Mouse (Mus musculus) forebrain, embryonic 10.5 days (tissue): Measurements from ENCODE around the gene Fmo2. TPM values are rescaled to one million over a fixed set of nuclear protein-coding genes. Genes with fewer than 3 reads are reported as not detected.

ENCODE experiments used
- DNase-seq: peaks from one replicate; pipeline ENCODE4 v3.0.0-alpha.2; 2017; ENCODE audit warnings: low spot score; ENCODE audit errors: extremely low spot score
- H3K27ac ChIP-seq: fragments of 300-500 bp; sonication (generic); 2 replicates; pipeline ENCODE4 v1.5.1; 2016; ENCODE audit warnings: mild to moderate bottlenecking
- H3K27me3 ChIP-seq: fragments of 300-500 bp; sonication (generic); 2 replicates; pipeline ENCODE4 v1.6.1; 2016; ENCODE audit warnings: mild to moderate bottlenecking; ENCODE audit not compliant: poor library complexity, severe bottlenecking
- H3K36me3 ChIP-seq: fragments of 300-500 bp; sonication (generic); replicated peaks from 2 replicates; pipeline ENCODE4 v1.6.1; 2016; ENCODE audit warnings: mild to moderate bottlenecking, moderate library complexity
- H3K4me1 ChIP-seq: fragments of 300-500 bp; sonication (generic); 2 replicates; pipeline ENCODE4 v1.6.1; 2016
- H3K4me3 ChIP-seq: fragments of 300-500 bp; sonication (generic); 2 replicates; pipeline ENCODE4 v1.5.1; 2016; ENCODE audit warnings: mild to moderate bottlenecking, moderate library complexity
- H3K9me3 ChIP-seq: fragments of 300-500 bp; sonication (generic); 2 replicates; pipeline ENCODE4 v1.6.1; 2016; ENCODE audit warnings: mild to moderate bottlenecking, moderate library complexity
- WGBS: fragments of 180-500 bp; shearing (Covaris S2); methylation state at CpG from one replicate; pipeline ENCODE4 v1.1.7; 2016; 5-methylcytosine and 5-hydroxymethylcytosine counted together
- polyA plus RNA-seq: library from polyadenylated mRNA; unstranded; fragments of >200 nt; fragmentation: Nextera tagmentation; extraction: Ambion mirVana; gene quantifications from 2 replicates; pipeline ENCODE4 v1.2.1, GENCODE M21; 2016

Gene Fmo2
- not detected in 2 replicates for polyA plus RNA-seq

- no peaks in the 10 kb centered on the region for H3K4me1 ChIP-seq
- no peak within 1 kb of the TSS for H3K4me3 ChIP-seq
- no peaks in the 10 kb centered on the region for H3K27me3 ChIP-seq
- H3K36me3 ChIP-seq = no peaks in the 10 kb centered on the region
- H3K27ac ChIP-seq = no peak within 1 kb of the TSS
- DNase-seq = no peak
- no peaks in the 10 kb centered on the region for H3K9me3 ChIP-seq
- 69% methylated on average over 14 of the region's 14 CpGs for WGBS
Measured at GRCm38 (mm10) chr1:162897838-162898811, at the start of gene Fmo2. Fmo2 (minus strand) TSS chr1:162898726.

- Histone ChIP-seq H3K4me3 (no peak overlapping the region), H3K9me3 (no peaks in the 10 kb centered on the region), H3K4me1 (no peaks in the 10 kb centered on the region; the same call in 1 of the 2 replicates), H3K36me3 (no peaks in the 10 kb centered on the region), H3K27me3 (no peaks in the 10 kb centered on the region), H3K27ac (no peak overlapping the region)
- DNase-seq = no peak
- WGBS = 88% methylated on average over 6 of the region's 6 CpGs
Measured at GRCm38 (mm10) chr1:162947934-162948333, 49.4 kb upstream of the Fmo2 start.

- H3K4me1 ChIP-seq = no peaks in the 10 kb centered on the region
- 76% methylated on average over 4 of the region's 4 CpGs for WGBS
- no peaks in the 10 kb centered on the region for H3K36me3 ChIP-seq
- no peak for DNase-seq
- H3K27ac ChIP-seq = no peak overlapping the region
- H3K27me3 ChIP-seq = no peaks in the 10 kb centered on the region
- H3K9me3 ChIP-seq = no peaks in the 10 kb centered on the region
- H3K4me3 ChIP-seq = no peak overlapping the region
Measured at GRCm38 (mm10) chr1:162946837-162947558, 48.5 kb upstream of the Fmo2 start.

- Histone ChIP-seq H3K4me3 (no peak overlapping the region), H3K36me3 (no peaks in the 10 kb centered on the region), H3K27me3 (no peaks in the 10 kb centered on the region), H3K27ac (no peak overlapping the region), H3K9me3 (no peaks in the 10 kb centered on the region), H3K4me1 (no peaks in the 10 kb centered on the region)
- DNase-seq = no peak
- 67% methylated on average over 6 of the region's 6 CpGs for WGBS
Measured at GRCm38 (mm10) chr1:162943700-162944099, 45.2 kb upstream of the Fmo2 start.

GRCm38 (mm10) chr1:162938696-162939351 lies 40.3 kb upstream of the Fmo2 start:
- H3K27me3 ChIP-seq = no peaks in the 10 kb centered on the region
- 94% methylated on average over 4 of the region's 4 CpGs for WGBS

GRCm38 (mm10) chr1:162937970-162938695 lies 39.6 kb upstream of the Fmo2 start:
- Histone ChIP-seq H3K9me3 (no peaks in the 10 kb centered on the region), H3K4me1 (0 out of 2 replicates have a peak, but pooled peaks cover 3% of the 10 kb centered on the region), H3K27ac (no peak overlapping the region), H3K36me3 (no peaks in the 10 kb centered on the region), H3K27me3 (no peaks in the 10 kb centered on the region), H3K4me3 (no peak overlapping the region)
- DNase-seq = no peak
- WGBS = 81% methylated on average over 5 of the region's 5 CpGs

More at GRCm38 (mm10) chr1:162938696-162939351, 40.3 kb upstream of the Fmo2 start:
- Histone ChIP-seq H3K27ac (no peak overlapping the region), H3K9me3 (no peaks in the 10 kb centered on the region), H3K4me1 (0 out of 2 replicates have a peak, but pooled peaks cover 3% of the 10 kb centered on the region), H3K36me3 (no peaks in the 10 kb centered on the region), H3K4me3 (no peak overlapping the region)
- no peak for DNase-seq

GRCm38 (mm10) chr1:162937415-162937814 lies 38.9 kb upstream of the Fmo2 start, which contains the start of gene Fmo6:
Fmo6 (minus strand) TSS chr1:162937515.
- no peak within 1 kb of the TSS for H3K4me3 ChIP-seq
- no peak for DNase-seq
- no peaks in the 10 kb centered on the region for H3K27me3 ChIP-seq
- H3K9me3 ChIP-seq = no peaks in the 10 kb centered on the region
- no peaks in the 10 kb centered on the region for H3K36me3 ChIP-seq
- H3K4me1 ChIP-seq = 0 out of 2 replicates have a peak, but pooled peaks cover 3% of the 10 kb centered on the region
- no peak within 1 kb of the TSS for H3K27ac ChIP-seq
- 85% methylated on average over 6 of the region's 6 CpGs for WGBS

GRCm38 (mm10) chr1:162934374-162935012 lies 36.0 kb upstream of the Fmo2 start:
- Histone ChIP-seq H3K36me3 (no peaks in the 10 kb centered on the region), H3K4me3 (no peak overlapping the region), H3K27me3 (no peaks in the 10 kb centered on the region), H3K27ac (no peak overlapping the region), H3K4me1 (0 out of 2 replicates have a peak, but pooled peaks cover 3% of the 10 kb centered on the region), H3K9me3 (no peaks in the 10 kb centered on the region)
- 71% methylated on average over 4 of the region's 4 CpGs for WGBS
- no peak for DNase-seq

- Histone ChIP-seq H3K27me3 (no peaks in the 10 kb centered on the region), H3K36me3 (no peaks in the 10 kb centered on the region), H3K27ac (no peak overlapping the region), H3K4me1 (no peaks in the 10 kb centered on the region), H3K9me3 (no peaks in the 10 kb centered on the region), H3K4me3 (no peak overlapping the region)
- WGBS = 90% methylated on average over 4 of the region's 4 CpGs
- DNase-seq = no peak
Measured at GRCm38 (mm10) chr1:162932386-162932785, 33.9 kb upstream of the Fmo2 start.

GRCm38 (mm10) chr1:162931880-162932279 lies 33.4 kb upstream of the Fmo2 start:
- Histone ChIP-seq H3K27me3 (no peaks in the 10 kb centered on the region), H3K27ac (no peak overlapping the region), H3K9me3 (no peaks in the 10 kb centered on the region), H3K4me3 (no peak overlapping the region), H3K36me3 (no peaks in the 10 kb centered on the region), H3K4me1 (no peaks in the 10 kb centered on the region)
- DNase-seq = no peak
- WGBS = 76% methylated on average over 5 of the region's 5 CpGs

- Histone ChIP-seq H3K4me1 (no peaks in the 10 kb centered on the region), H3K27ac (no peak overlapping the region), H3K36me3 (no peaks in the 10 kb centered on the region), H3K27me3 (no peaks in the 10 kb centered on the region), H3K4me3 (no peak overlapping the region), H3K9me3 (no peaks in the 10 kb centered on the region)
- DNase-seq = no peak
- WGBS = 88% methylated on average over 4 of the region's 4 CpGs
Measured at GRCm38 (mm10) chr1:162931310-162931875, 32.9 kb upstream of the Fmo2 start.
